Mouse (Mus musculus) neural tube, embryonic 14.5 days (tissue): ENCODE measurements around the gene Tsr2. TPM values are rescaled to one million over a fixed set of nuclear protein-coding genes. Genes with fewer than 3 reads are reported as not detected.

Source experiments
- ATAC-seq: fragments of 200-750 bp; cut with Nextera tagmentation; 2 replicates; pipeline ENCODE4 v1.8.0; 2017; ENCODE audit warnings: low read depth, mild to moderate bottlenecking, moderate TSS enrichment, moderate library complexity
- H3K27ac ChIP-seq: fragments of 300-500 bp; sonication (generic); 2 replicates; pipeline ENCODE4 v1.5.1; 2014; ENCODE audit warnings: low read depth, mild to moderate bottlenecking, control low read depth, low read length, moderate library complexity, mixed read lengths
- H3K27me3 ChIP-seq: fragments of 300-500 bp; sonication (generic); 2 replicates; pipeline ENCODE4 v1.6.1; 2014; ENCODE audit warnings: low read length; ENCODE audit not compliant: control insufficient read depth, insufficient read depth
- H3K36me3 ChIP-seq: fragments of 300-500 bp; sonication (generic); 2 replicates; pipeline ENCODE4 v1.6.1; 2014; ENCODE audit warnings: low read length, mixed read lengths; ENCODE audit not compliant: control insufficient read depth, insufficient read depth
- H3K4me1 ChIP-seq: fragments of 300-500 bp; sonication (generic); 2 replicates; pipeline ENCODE4 v1.6.1; 2014; ENCODE audit warnings: low read length; ENCODE audit not compliant: control insufficient read depth, insufficient read depth
- H3K4me2 ChIP-seq: fragments of 300-500 bp; sonication (generic); 2 replicates; pipeline ENCODE4 v1.6.1; 2014; ENCODE audit warnings: mild to moderate bottlenecking, low read depth, low read length, control low read depth
- H3K4me3 ChIP-seq: fragments of 300-500 bp; sonication (generic); 2 replicates; pipeline ENCODE4 v1.5.1; 2014; ENCODE audit warnings: low read depth, low read length, control low read depth, mixed read lengths
- H3K9ac ChIP-seq: fragments of 300-500 bp; sonication (generic); replicated peaks from 2 replicates; pipeline ENCODE4 v1.6.1; 2014; ENCODE audit warnings: low read depth, mild to moderate bottlenecking, control low read depth, low read length, mixed read lengths
- H3K9me3 ChIP-seq: fragments of 300-500 bp; sonication (generic); 2 replicates; pipeline ENCODE4 v1.6.1; 2016; ENCODE audit warnings: low read length; ENCODE audit not compliant: control insufficient read depth
- WGBS: fragments of 180-500 bp; shearing (Covaris S2); extraction: QIAGEN DNeasy Blood & Tissue Kit; methylation state at CpG from one replicate; pipeline ENCODE4 v1.1.7; 2014; 5-methylcytosine and 5-hydroxymethylcytosine counted together
- polyA plus RNA-seq: library from polyadenylated mRNA; unstranded; fragments of >200 nt; fragmentation: Nextera tagmentation; extraction: Ambion mirVana; gene quantifications from 2 replicates; pipeline ENCODE4 v1.2.1, GENCODE M21; 2014

The Tsr2 gene
- polyA plus RNA-seq, 1 experiment from 2014 or later, result 34.3 TPM

- peaks cover 12% of the 10 kb centered on the region for H3K4me1 ChIP-seq
- no peaks in the 10 kb centered on the region; the same call in 1 of the 2 replicates for H3K27me3 ChIP-seq
- H3K36me3 ChIP-seq, result no peaks in the 10 kb centered on the region
- H3K9me3 ChIP-seq, result no peaks in the 10 kb centered on the region
- peak overlapping the region; percentile 61; the same call in 1 of the 2 replicates for H3K4me2 ChIP-seq
- no peak overlapping the region for H3K9ac ChIP-seq
- 56% methylated on average over 8 of the region's 8 CpGs for WGBS
- H3K27ac ChIP-seq, result no peak overlapping the region
- H3K4me3 ChIP-seq, result peak overlapping the region; percentile 61; the same call in 1 of the 2 replicates
- no peak for ATAC-seq
Observed at GRCm38 (mm10) chrX:151049661-151050215, 46.6 kb downstream of the Tsr2 start.

GRCm38 (mm10) chrX:151047431-151048058, 48.8 kb downstream of the Tsr2 start:
- peak overlapping the region; percentile 80 for H3K9ac ChIP-seq
- peak overlapping the region; percentile 87 for H3K27ac ChIP-seq
- H3K36me3 ChIP-seq, result no peaks in the 10 kb centered on the region
- H3K4me2 ChIP-seq, result peak overlapping the region; percentile 61
- ATAC-seq, result peak; percentile 45; the same call in 1 of the 2 replicates
- peak overlapping the region; percentile 61 for H3K4me3 ChIP-seq
- WGBS, result 28% methylated on average over 19 of the region's 56 CpGs
- peaks cover 12% of the 10 kb centered on the region for H3K4me1 ChIP-seq
- H3K9me3 ChIP-seq, result no peaks in the 10 kb centered on the region
- no peaks in the 10 kb centered on the region; the same call in 1 of the 2 replicates for H3K27me3 ChIP-seq

- 8% methylated on average over 39 of the region's 62 CpGs for WGBS
- Histone ChIP-seq H3K27me3 (no peaks in the 10 kb centered on the region; the same call in 1 of the 2 replicates), H3K36me3 (no peaks in the 10 kb centered on the region), H3K4me1 (peaks cover 12% of the 10 kb centered on the region), H3K9ac (peak overlapping the region; percentile 80), H3K4me3 (peak overlapping the region; percentile 61), H3K27ac (peak overlapping the region; percentile 87), H3K4me2 (peak overlapping the region; percentile 61), H3K9me3 (no peaks in the 10 kb centered on the region)
- ATAC-seq, result peak; percentile 93
Observed at GRCm38 (mm10) chrX:151046777-151047430, 49.4 kb downstream of the Tsr2 start.

GRCm38 (mm10) chrX:151046321-151046720, 50.0 kb downstream of the Tsr2 start:
- Histone ChIP-seq H3K4me1 (peaks cover 12% of the 10 kb centered on the region), H3K36me3 (no peaks in the 10 kb centered on the region), H3K9me3 (no peaks in the 10 kb centered on the region), H3K9ac (0 out of 2 replicates have a peak overlapping the region, but pooled peaks have one; percentile 80), H3K27me3 (no peaks in the 10 kb centered on the region; the same call in 1 of the 2 replicates), H3K27ac (no peak overlapping the region; the same call in 1 of the 2 replicates), H3K4me2 (peak overlapping the region; percentile 61), H3K4me3 (peak overlapping the region; percentile 61)
- 46% methylated on average over 11 of the region's 11 CpGs for WGBS
- no peak for ATAC-seq

GRCm38 (mm10) chrX:151045850-151046249, 50.5 kb downstream of the Tsr2 start, which contains the start of gene Fgd1:
Fgd1 (plus strand) TSS chrX:151046150.
- Histone ChIP-seq H3K9ac (peak within 1 kb of the TSS; percentile 80), H3K36me3 (no peaks in the 10 kb centered on the region), H3K4me1 (peaks cover 12% of the 10 kb centered on the region), H3K4me3 (peak within 1 kb of the TSS; percentile 61), H3K27ac (peak within 1 kb of the TSS; percentile 87), H3K4me2 (peak within 1 kb of the TSS; percentile 61), H3K27me3 (no peaks in the 10 kb centered on the region; the same call in 1 of the 2 replicates), H3K9me3 (no peaks in the 10 kb centered on the region)
- ATAC-seq, result no peak
- WGBS, result 94% methylated on average over 8 of the region's 8 CpGs

- no peak overlapping the region for H3K4me3 ChIP-seq
- H3K27ac ChIP-seq, result no peak overlapping the region
- H3K4me2 ChIP-seq, result no peak overlapping the region
- 48% methylated on average over 5 of the region's 5 CpGs for WGBS
- no peak for ATAC-seq
- no peak overlapping the region for H3K9ac ChIP-seq
- no peaks in the 10 kb centered on the region for H3K9me3 ChIP-seq
- no peaks in the 10 kb centered on the region for H3K27me3 ChIP-seq
- no peaks in the 10 kb centered on the region for H3K4me1 ChIP-seq
- H3K36me3 ChIP-seq, result no peaks in the 10 kb centered on the region
Observed at GRCm38 (mm10) chrX:151041223-151041622, 55.1 kb downstream of the Tsr2 start.

Other genes with a start within 250 kb of the Tsr2 start
- gene Gnl3l, start 79.2 kb downstream of the Tsr2 start, polyA plus RNA-seq, result 84.9 and 86.7 TPM in 2 replicates
- 15.9 and 16.3 TPM in 2 replicates for gene Fgd1, start 50.4 kb downstream of the Tsr2 start, polyA plus RNA-seq
- 19.2 and 30.5 TPM in 2 replicates for gene Wnk3, start 101.5 kb upstream of the Tsr2 start, polyA plus RNA-seq
- gene Fam120c, start 247.6 kb upstream of the Tsr2 start, polyA plus RNA-seq, result 10.2 and 10.9 TPM in 2 replicates